Mouse (Mus musculus) lung, adult 2 months (tissue): ENCODE data around the gene Rce1.

Experiments
- CTCF ChIP-seq: fragments of 200-500 bp; IDR thresholded peaks from 2 replicates; pipeline ENCODE4 v1.5.1; 2011; ENCODE audit warnings: mild to moderate bottlenecking, low read length, control low read depth; ENCODE audit not compliant: insufficient read depth
- POLR2A ChIP-seq: fragments of 200-500 bp; IDR thresholded peaks from 2 replicates; pipeline ENCODE4 v1.6.1; 2011; ENCODE audit warnings: low read depth, mild to moderate bottlenecking, control low read depth, low read length, borderline replicate concordance; ENCODE audit errors: extremely low read depth

GRCm38 (mm10) chr19:4646917-4647492 is 21.6 kb upstream of the Rce1 start:
- TF ChIP-seq CTCF (no peak), POLR2A (no peak)
